Mouse (Mus musculus) brain, adult 2 months (tissue): ENCODE data around the gene Htr7.

Experiments
- DNase-seq: peaks from one replicate; pipeline ENCODE4 v3.0.0; 2011; ENCODE audit warnings: low read depth, low spot score

Htr7 gene

GRCm38 (mm10) chr19:36057231-36057811 lies at the start of gene Htr7:
Htr7 (minus strand) TSS chr19:36057507.
- DNase-seq = peak; percentile 36

- DNase-seq = no peak
Observed at GRCm38 (mm10) chr19:36103909-36104308, 46.6 kb upstream of the Htr7 start.

- peak; percentile 49 for DNase-seq
Observed at GRCm38 (mm10) chr19:36098916-36099315, 41.6 kb upstream of the Htr7 start.

GRCm38 (mm10) chr19:36098265-36098664 lies 41.0 kb upstream of the Htr7 start:
- no peak for DNase-seq

GRCm38 (mm10) chr19:36097194-36097593 lies 39.9 kb upstream of the Htr7 start:
- DNase-seq = no peak

GRCm38 (mm10) chr19:36090781-36091180 lies 33.5 kb upstream of the Htr7 start:
- DNase-seq = peak; percentile 63

- DNase-seq = peak; percentile 95
Observed at GRCm38 (mm10) chr19:36083262-36084225, 26.2 kb upstream of the Htr7 start, which contains the start of gene Rpp30. Rpp30 (plus strand) TSS chr19:36083716.

GRCm38 (mm10) chr19:36082606-36083261 lies 25.4 kb upstream of the Htr7 start:
- DNase-seq = peak; percentile 87

GRCm38 (mm10) chr19:36062801-36063529 lies 5.7 kb upstream of the Htr7 start:
- no peak for DNase-seq

- peak; percentile 20 for DNase-seq
Observed at GRCm38 (mm10) chr19:36056502-36057221, 645 bp downstream of the Htr7 start.

GRCm38 (mm10) chr19:36046046-36046445 lies 11.3 kb downstream of the Htr7 start:
- DNase-seq = peak; percentile 42

GRCm38 (mm10) chr19:36014836-36015235 lies 42.5 kb downstream of the Htr7 start:
- DNase-seq = no peak

GRCm38 (mm10) chr19:36006277-36006676 lies 51.0 kb downstream of the Htr7 start:
- no peak for DNase-seq

GRCm38 (mm10) chr19:36004961-36005360 lies 52.3 kb downstream of the Htr7 start:
- DNase-seq = no peak

GRCm38 (mm10) chr19:36002476-36003445 lies 54.5 kb downstream of the Htr7 start:
- DNase-seq = peak; percentile 59

GRCm38 (mm10) chr19:36001512-36001911 lies 55.8 kb downstream of the Htr7 start:
- peak; percentile 18 for DNase-seq

GRCm38 (mm10) chr19:36000955-36001354 lies 56.4 kb downstream of the Htr7 start:
- peak; percentile 23 for DNase-seq

- DNase-seq = no peak
Observed at GRCm38 (mm10) chr19:35997384-35997783, 59.9 kb downstream of the Htr7 start.

- DNase-seq = no peak
Observed at GRCm38 (mm10) chr19:35987461-35987860, 69.8 kb downstream of the Htr7 start.

- no peak for DNase-seq
Observed at GRCm38 (mm10) chr19:35974681-35975080, 82.6 kb downstream of the Htr7 start.
